Mouse (Mus musculus) embryonic facial prominence, embryonic 11.5 days (tissue): Measurements from ENCODE around the gene Stard3. TPM values are rescaled to one million over a fixed set of nuclear protein-coding genes. Genes with fewer than 3 reads are reported as not detected.

ENCODE experiments used
- ATAC-seq: fragments of 200-750 bp; cut with Nextera tagmentation; replicated peaks from 2 replicates; pipeline ENCODE4 v1.8.0; 2017; ENCODE audit warnings: low read depth; ENCODE audit not compliant: insufficient number of reproducible peaks, low FRiP score, low TSS enrichment
- DNase-seq: peaks from one replicate; pipeline ENCODE4 v3.0.0-alpha.2; 2015; ENCODE audit warnings: low spot score
- H3K27ac ChIP-seq: fragments of 300-500 bp; sonication (generic); replicated peaks from 2 replicates; pipeline ENCODE4 v1.5.1; 2014; ENCODE audit warnings: mild to moderate bottlenecking, low read depth, low read length, control low read depth
- H3K27me3 ChIP-seq: fragments of 300-500 bp; sonication (generic); 2 replicates; pipeline ENCODE4 v1.6.1; 2014; ENCODE audit warnings: mild to moderate bottlenecking, low read length, moderate library complexity, mixed read lengths; ENCODE audit not compliant: control insufficient read depth, insufficient read depth
- H3K36me3 ChIP-seq: fragments of 300-500 bp; sonication (generic); replicated peaks from 2 replicates; pipeline ENCODE4 v1.6.1; 2014; ENCODE audit warnings: low read depth, mild to moderate bottlenecking, low read length, moderate library complexity, mixed read lengths; ENCODE audit not compliant: control insufficient read depth, insufficient read depth
- H3K4me1 ChIP-seq: fragments of 300-500 bp; sonication (generic); 2 replicates; pipeline ENCODE4 v1.6.1; 2014; ENCODE audit warnings: low read length, mixed read lengths; ENCODE audit not compliant: control insufficient read depth, insufficient read depth
- H3K4me2 ChIP-seq: fragments of 300-500 bp; sonication (generic); 2 replicates; pipeline ENCODE4 v1.6.1; 2014; ENCODE audit warnings: low read depth, mild to moderate bottlenecking, control low read depth, low read length, moderate library complexity
- H3K4me3 ChIP-seq: fragments of 300-500 bp; sonication (generic); 2 replicates; pipeline ENCODE4 v1.5.1; 2014; ENCODE audit warnings: low read depth, low read length, control low read depth
- H3K9ac ChIP-seq: fragments of 300-500 bp; sonication (generic); replicated peaks from 2 replicates; pipeline ENCODE4 v1.6.1; 2014; ENCODE audit warnings: mild to moderate bottlenecking, control low read depth, low read length
- H3K9me3 ChIP-seq: fragments of 300-500 bp; sonication (generic); replicated peaks from 2 replicates; pipeline ENCODE4 v1.6.1; 2016; ENCODE audit warnings: mild to moderate bottlenecking, low read length, inconsistent platforms, mixed read lengths; ENCODE audit not compliant: control insufficient read depth
- WGBS: fragments of 180-500 bp; shearing (Covaris S2); extraction: QIAGEN DNeasy Blood & Tissue Kit; methylation state at CpG from one replicate; pipeline ENCODE4 v1.1.7; 2014; 5-methylcytosine and 5-hydroxymethylcytosine counted together
- polyA plus RNA-seq: library from polyadenylated mRNA; unstranded; fragments of >200 nt; fragmentation: Nextera tagmentation; extraction: Ambion mirVana; gene quantifications from 2 replicates; pipeline ENCODE4 v1.2.1, GENCODE M21; 2014

Gene Stard3
- polyA plus RNA-seq, 1 experiment from 2014 or later = 31.1 TPM

DNA sequence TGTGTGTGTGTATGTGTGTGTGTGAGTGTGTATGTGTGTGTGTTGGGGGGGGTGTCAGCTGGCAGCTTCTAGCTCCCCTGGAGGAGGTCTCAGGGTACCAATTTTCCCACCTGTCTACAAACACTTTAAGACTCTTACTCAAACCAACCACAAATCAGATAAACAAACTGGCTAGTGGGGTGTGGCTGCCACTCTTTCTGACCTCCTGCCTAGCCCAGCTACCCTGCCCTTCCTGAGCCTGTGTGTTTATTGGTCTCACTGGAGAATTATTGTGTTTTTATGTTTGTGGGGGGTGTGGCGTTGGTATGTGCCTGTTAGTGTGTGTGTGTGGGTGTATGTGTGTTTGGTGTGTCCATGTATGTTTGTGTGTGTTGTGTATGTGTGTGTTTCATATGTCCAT, 58.9 kb downstream of the Stard3 start:
- Histone ChIP-seq H3K4me1 (no peaks in the 10 kb centered on the region), H3K4me2 (no peak overlapping the region), H3K9ac (no peak overlapping the region), H3K9me3 (no peaks in the 10 kb centered on the region), H3K27ac (no peak overlapping the region), H3K36me3 (no peaks in the 10 kb centered on the region; the same call in 1 of the 2 replicates), H3K4me3 (no peak overlapping the region), H3K27me3 (no peaks in the 10 kb centered on the region)
- DNase-seq = no peak
- no peak for ATAC-seq
- 76% methylated on average over 1 of the region's 1 CpGs for WGBS

DNA sequence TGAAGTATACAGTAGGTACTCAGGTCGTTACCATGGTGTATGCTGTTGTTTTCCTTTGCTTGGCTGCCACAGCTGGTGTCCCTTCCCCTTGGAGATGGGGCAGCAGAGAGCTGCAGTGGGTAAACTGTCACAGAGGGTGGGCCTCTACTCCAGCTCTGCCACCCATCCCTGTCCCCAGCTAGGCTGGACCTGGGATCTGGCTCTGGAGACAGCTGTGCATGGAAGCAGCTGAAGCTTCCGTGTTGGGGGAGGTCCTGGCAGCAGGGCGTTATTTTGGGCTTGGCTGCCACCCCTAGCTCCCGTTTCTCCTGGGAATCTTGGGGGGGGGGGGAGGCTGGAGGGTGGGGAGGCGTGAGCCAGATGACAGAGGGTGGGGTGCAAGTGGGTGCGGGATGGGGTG, 60.1 kb downstream of the Stard3 start:
- Histone ChIP-seq H3K27me3 (no peaks in the 10 kb centered on the region), H3K4me2 (no peak overlapping the region), H3K9ac (no peak overlapping the region), H3K27ac (no peak overlapping the region), H3K9me3 (no peaks in the 10 kb centered on the region), H3K36me3 (no peaks in the 10 kb centered on the region; the same call in none of the 2 replicates), H3K4me3 (no peak overlapping the region), H3K4me1 (no peaks in the 10 kb centered on the region)
- WGBS = 73% methylated on average over 6 of the region's 6 CpGs
- ATAC-seq = no peak
- DNase-seq = no peak

DNA sequence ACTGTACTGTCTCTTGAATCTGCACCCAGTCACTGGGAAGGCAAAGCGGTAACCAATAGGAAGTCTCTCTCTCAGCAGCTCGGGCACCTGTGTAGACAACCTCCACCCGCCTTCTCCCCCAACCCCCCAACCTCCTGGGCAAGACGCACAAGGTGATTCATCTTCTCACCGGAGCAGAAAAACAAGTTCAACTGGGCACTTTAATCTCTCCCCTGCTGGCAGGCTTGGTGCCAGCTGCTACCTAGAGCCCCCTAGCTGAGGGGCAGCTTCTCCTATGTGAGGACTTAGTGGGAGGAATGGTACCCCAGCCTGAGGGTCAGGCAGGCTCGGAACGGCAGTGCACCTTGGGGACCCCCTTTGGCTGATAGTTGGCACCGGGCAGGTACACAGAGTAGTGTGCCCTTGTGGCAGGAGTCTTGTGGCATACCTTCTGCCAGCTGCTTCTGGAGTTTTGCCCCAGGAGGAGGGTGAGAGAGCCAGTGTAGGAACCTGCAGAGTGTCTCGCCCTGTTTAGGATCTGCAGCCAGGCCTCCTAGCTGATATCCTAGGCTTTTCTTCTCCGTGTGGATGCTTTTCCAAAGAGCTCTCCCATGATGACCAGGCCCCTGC, 60.9 kb downstream of the Stard3 start:
- Histone ChIP-seq H3K9ac (no peak overlapping the region), H3K4me1 (no peaks in the 10 kb centered on the region), H3K27ac (no peak overlapping the region), H3K9me3 (no peaks in the 10 kb centered on the region), H3K4me2 (no peak overlapping the region), H3K27me3 (no peaks in the 10 kb centered on the region), H3K36me3 (no peaks in the 10 kb centered on the region; the same call in none of the 2 replicates), H3K4me3 (no peak overlapping the region)
- 82% methylated on average over 10 of the region's 10 CpGs for WGBS
- ATAC-seq = no peak
- DNase-seq = no peak

DNA sequence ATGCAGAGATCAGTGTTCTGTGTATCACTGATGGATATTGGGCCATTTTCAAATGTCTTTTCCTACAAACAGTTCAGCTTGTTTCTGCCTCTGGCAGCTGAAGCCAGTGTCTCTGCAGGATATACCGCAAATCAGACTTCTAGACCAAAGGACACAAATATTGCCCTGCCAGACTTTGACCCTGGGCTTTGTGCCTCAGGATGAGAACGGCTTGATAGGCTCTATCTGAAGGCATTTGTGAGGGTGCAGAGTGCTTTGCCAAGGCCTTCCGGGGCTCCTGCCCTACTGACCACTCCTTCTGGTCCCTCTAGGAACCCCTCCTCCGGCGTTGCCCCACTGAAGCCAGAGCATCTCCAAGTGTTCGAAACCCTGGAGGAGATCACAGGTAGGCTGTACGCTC, 68.4 kb downstream of the Stard3 start:
- Histone ChIP-seq H3K9me3 (no peaks in the 10 kb centered on the region), H3K4me3 (no peak overlapping the region), H3K36me3 (no peaks in the 10 kb centered on the region; the same call in 1 of the 2 replicates), H3K4me2 (no peak overlapping the region), H3K4me1 (no peaks in the 10 kb centered on the region), H3K27me3 (no peaks in the 10 kb centered on the region), H3K27ac (no peak overlapping the region), H3K9ac (no peak overlapping the region)
- no peak for ATAC-seq
- no peak for DNase-seq
- WGBS = 93% methylated on average over 7 of the region's 7 CpGs

DNA sequence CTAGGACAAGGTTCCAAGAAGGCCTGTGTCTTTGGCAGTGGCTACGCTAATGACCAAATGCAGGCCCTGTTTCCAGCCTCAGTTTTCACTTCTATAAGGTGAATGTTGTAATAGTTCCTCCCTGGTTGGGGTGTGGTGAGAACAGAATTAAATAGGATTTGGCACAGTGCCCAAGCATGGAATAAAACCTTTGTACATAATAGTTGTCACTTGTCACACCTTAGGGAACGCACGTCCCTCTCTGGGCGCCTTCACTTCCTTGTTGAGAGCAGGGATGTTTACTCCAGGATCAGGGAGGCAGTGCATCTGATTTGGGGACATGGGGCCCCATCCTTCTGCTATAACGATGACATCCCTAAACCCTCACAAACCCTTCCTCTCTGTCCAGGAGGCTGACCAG, 70.3 kb downstream of the Stard3 start:
- no peaks in the 10 kb centered on the region; the same call in 1 of the 2 replicates for H3K36me3 ChIP-seq
- no peaks in the 10 kb centered on the region for H3K27me3 ChIP-seq
- DNase-seq = no peak
- H3K27ac ChIP-seq = no peak overlapping the region
- 91% methylated on average over 5 of the region's 5 CpGs for WGBS
- no peak overlapping the region for H3K4me3 ChIP-seq
- no peak for ATAC-seq
- no peak overlapping the region for H3K4me2 ChIP-seq
- no peaks in the 10 kb centered on the region for H3K4me1 ChIP-seq
- no peaks in the 10 kb centered on the region for H3K9me3 ChIP-seq
- H3K9ac ChIP-seq = no peak overlapping the region

Other genes starting within 250 kb of the Stard3 start
- 23.9 and 24.1 TPM in 2 replicates for gene Fbxl20, start 208.0 kb upstream of the Stard3 start, polyA plus RNA-seq
- 85.2 and 85.8 TPM in 2 replicates for gene Med1, start 165.1 kb upstream of the Stard3 start, polyA plus RNA-seq
- gene Cdk12, start 155.3 kb upstream of the Stard3 start, polyA plus RNA-seq = 12.2 and 13.4 TPM in 2 replicates
- 0.13 and 0.24 TPM in 2 replicates for gene Neurod2, start 28.7 kb upstream of the Stard3 start, polyA plus RNA-seq
- 0.24 and 0.31 TPM in 2 replicates for gene Ppp1r1b, start 10.0 kb upstream of the Stard3 start, polyA plus RNA-seq
- 0.29 and 0.46 TPM in 2 replicates for gene Tcap, start 25.4 kb downstream of the Stard3 start, polyA plus RNA-seq
- gene Pnmt, start 28.1 kb downstream of the Stard3 start, polyA plus RNA-seq = 0.18 and 0.24 TPM in 2 replicates
- gene Pgap3, start 42.1 kb downstream of the Stard3 start, polyA plus RNA-seq = 6.0 and 6.5 TPM in 2 replicates
- gene Erbb2, start 54.1 kb downstream of the Stard3 start, polyA plus RNA-seq = 26.5 and 30.8 TPM in 2 replicates
- gene Mien1, start 80.6 kb downstream of the Stard3 start, polyA plus RNA-seq = 89.3 and 95.6 TPM in 2 replicates
- gene Grb7, start 88.0 kb downstream of the Stard3 start, polyA plus RNA-seq = 8.1 and 8.5 TPM in 2 replicates
- 0.07 TPM in 1 of 2 replicates, not detected in the other for gene Ikzf3, start 187.7 kb downstream of the Stard3 start, polyA plus RNA-seq
- gene Zpbp2, start 192.7 kb downstream of the Stard3 start, polyA plus RNA-seq = 0.24 TPM in 1 of 2 replicates, not detected in the other
- gene Ormdl3, start 229.0 kb downstream of the Stard3 start, polyA plus RNA-seq = 8.0 and 9.3 TPM in 2 replicates
- not detected in 2 replicates for gene Lrrc3c, start 239.9 kb downstream of the Stard3 start, polyA plus RNA-seq